Mouse (Mus musculus): ENCODE measurements around the gene Ifi202b. TPM values are rescaled to one million over a fixed set of nuclear protein-coding genes. Genes with fewer than 3 reads are reported as not detected.

The Ifi202b gene
- polyA plus RNA-seq (2014; fragmentation: Illumina TruSeq; extraction: RNeasy Lipid Tissue Mini Kit (QIAGEN cat#74804); ENCODE audit: low read depth, low replicate concordance) = 0.95 TPM

GRCm38 (mm10) chr1:173982694-173983305 is at the start of gene Ifi202b:
TSS of gene Ifi202b (minus strand) at chr1:173982744.

GRCm38 (mm10) chr1:174031698-174032097 is 49.2 kb upstream of the Ifi202b start, which contains the start of gene Ifi205:
TSS of gene Ifi205 (minus strand) at chr1:174031810.

GRCm38 (mm10) chr1:173941924-173942779 is 40.4 kb downstream of the Ifi202b start, which contains the start of the genes Mndal and Ifi203:
TSS of gene Mndal (minus strand) at chr1:173942491.
TSS of gene Ifi203 (minus strand) at chr1:173942672.

Other genes with a start within 250 kb of the Ifi202b start
- gene Ifi207, start 241.0 kb downstream of the Ifi202b start, polyA plus RNA-seq (2014; fragmentation: Illumina TruSeq; extraction: RNeasy Lipid Tissue Mini Kit (QIAGEN cat#74804); ENCODE audit: low read depth, low replicate concordance) = 1.4 TPM
- 2.7 TPM for gene Ifi204, start 215.8 kb downstream of the Ifi202b start, polyA plus RNA-seq (2014; fragmentation: Illumina TruSeq; extraction: RNeasy Lipid Tissue Mini Kit (QIAGEN cat#74804); ENCODE audit: low read depth, low replicate concordance)
- gene Ifi211, start 69.7 kb downstream of the Ifi202b start, polyA plus RNA-seq (2014; fragmentation: Illumina TruSeq; extraction: RNeasy Lipid Tissue Mini Kit (QIAGEN cat#74804); ENCODE audit: low read depth, low replicate concordance) = 1.7 TPM
- gene Mndal, start 40.3 kb downstream of the Ifi202b start, polyA plus RNA-seq (2014; fragmentation: Illumina TruSeq; extraction: RNeasy Lipid Tissue Mini Kit (QIAGEN cat#74804); ENCODE audit: low read depth, low replicate concordance) = 5.1 TPM
- gene Ifi203, start 40.1 kb downstream of the Ifi202b start, polyA plus RNA-seq (2014; fragmentation: Illumina TruSeq; extraction: RNeasy Lipid Tissue Mini Kit (QIAGEN cat#74804); ENCODE audit: low read depth, low replicate concordance) = 5.7 TPM
- 0.45 TPM for gene Ifi205, start 49.1 kb upstream of the Ifi202b start, polyA plus RNA-seq (2014; fragmentation: Illumina TruSeq; extraction: RNeasy Lipid Tissue Mini Kit (QIAGEN cat#74804); ENCODE audit: low read depth, low replicate concordance)
- gene Olfr433, start 58.0 kb upstream of the Ifi202b start, polyA plus RNA-seq (2014; fragmentation: Illumina TruSeq; extraction: RNeasy Lipid Tissue Mini Kit (QIAGEN cat#74804); ENCODE audit: low read depth, low replicate concordance) = not detected
- not detected for gene Olfr432, start 66.5 kb upstream of the Ifi202b start, polyA plus RNA-seq (2014; fragmentation: Illumina TruSeq; extraction: RNeasy Lipid Tissue Mini Kit (QIAGEN cat#74804); ENCODE audit: low read depth, low replicate concordance)
- not detected for gene Olfr430, start 83.9 kb upstream of the Ifi202b start, polyA plus RNA-seq (2014; fragmentation: Illumina TruSeq; extraction: RNeasy Lipid Tissue Mini Kit (QIAGEN cat#74804); ENCODE audit: low read depth, low replicate concordance)
- not detected for gene Olfr429, start 101.6 kb upstream of the Ifi202b start, polyA plus RNA-seq (2014; fragmentation: Illumina TruSeq; extraction: RNeasy Lipid Tissue Mini Kit (QIAGEN cat#74804); ENCODE audit: low read depth, low replicate concordance)
- gene Olfr427, start 114.1 kb upstream of the Ifi202b start, polyA plus RNA-seq (2014; fragmentation: Illumina TruSeq; extraction: RNeasy Lipid Tissue Mini Kit (QIAGEN cat#74804); ENCODE audit: low read depth, low replicate concordance) = not detected
- 0.04 TPM for gene Olfr231, start 138.4 kb upstream of the Ifi202b start, polyA plus RNA-seq (2014; fragmentation: Illumina TruSeq; extraction: RNeasy Lipid Tissue Mini Kit (QIAGEN cat#74804); ENCODE audit: low read depth, low replicate concordance)
- not detected for gene Olfr424, start 148.8 kb upstream of the Ifi202b start, polyA plus RNA-seq (2014; fragmentation: Illumina TruSeq; extraction: RNeasy Lipid Tissue Mini Kit (QIAGEN cat#74804); ENCODE audit: low read depth, low replicate concordance)
- not detected for gene Olfr420, start 172.9 kb upstream of the Ifi202b start, polyA plus RNA-seq (2014; fragmentation: Illumina TruSeq; extraction: RNeasy Lipid Tissue Mini Kit (QIAGEN cat#74804); ENCODE audit: low read depth, low replicate concordance)
- gene Spta1, start 190.0 kb upstream of the Ifi202b start, polyA plus RNA-seq (2014; fragmentation: Illumina TruSeq; extraction: RNeasy Lipid Tissue Mini Kit (QIAGEN cat#74804); ENCODE audit: low read depth, low replicate concordance) = 10.8 TPM